ENCODE assay signal across 12 mouse cellular contexts in the genomic region with DNA sequence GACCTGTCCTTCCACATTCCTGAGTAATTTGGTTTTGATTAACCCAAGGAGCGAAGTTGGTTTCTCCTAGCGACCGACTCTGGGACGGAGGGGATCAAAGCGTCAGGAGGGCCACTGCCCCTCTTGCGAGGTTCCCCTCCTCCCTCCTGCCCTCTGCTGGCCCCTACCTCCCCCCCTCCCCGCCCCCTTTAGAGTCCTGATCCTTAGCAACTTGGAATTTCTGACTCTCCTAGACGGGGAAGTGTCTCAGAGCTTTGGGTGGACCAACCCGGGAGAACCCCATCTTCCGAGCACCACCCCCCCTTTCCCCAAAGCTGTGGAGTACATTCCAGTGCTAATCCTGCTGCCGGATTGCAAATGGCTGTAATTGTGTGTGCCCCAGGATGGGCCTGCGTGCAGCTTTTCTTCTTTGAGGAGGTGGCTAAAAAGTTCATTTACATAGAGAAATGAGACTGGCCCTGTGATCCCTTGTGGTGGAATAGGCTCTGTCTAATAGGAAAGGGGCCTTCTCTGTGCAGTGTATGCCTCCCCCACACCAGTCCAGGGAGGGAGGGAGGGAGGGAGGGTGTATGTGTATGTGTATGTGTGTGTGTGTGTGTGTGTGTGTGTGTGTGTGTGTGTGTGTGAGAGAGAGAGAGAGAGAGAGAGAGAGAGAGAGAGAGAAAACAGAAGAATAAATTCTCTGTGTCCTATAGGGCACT.
A peak's percentile ranks its signal among the peaks of the same experiment; 100 is the strongest.
DNase-seq lines count a peak whose midpoint lies in the region; ATAC-seq lines count a peak whose summit lies in the region.
"Had no signal": no experiment of that assay in that cellular context is flagged by ENCODE, and none has a peak within 500 bp of the region (broad histone marks: within the 10 kb centered on the region; RNA-seq: fewer than 3 reads in every experiment).

No protein-coding gene starts in this region.

- ATAC-seq in forebrain, embryonic 13.5 days: peak; percentile 60; the same call in 1 of the 2 replicates
- ATAC-seq in forebrain, embryonic 14.5 days: no peak
- peak; percentile 66 for ATAC-seq in lung, embryonic 16.5 days (ENCODE audit: low read depth)
- no peak for ATAC-seq in limb, embryonic 12.5 days (ENCODE audit: insufficient number of reproducible peaks, insufficient read depth, low FRiP score, low TSS enrichment, low read depth)
- no peak for ATAC-seq in stomach, embryonic 15.5 days (ENCODE audit: insufficient read depth, low FRiP score, low read depth)
- ATAC-seq: liver, embryonic 12.5 days had no signal

- H3K4me2 ChIP-seq in forebrain, embryonic 13.5 days: peak overlapping the region; percentile 33
- H3K4me2 ChIP-seq in forebrain, embryonic 14.5 days (ENCODE audit: low read length): no peak overlapping the region
- H3K4me2 ChIP-seq in lung, embryonic 16.5 days (ENCODE audit: low read depth, low read length): peak overlapping the region; percentile 42
- H3K4me2 ChIP-seq in limb, embryonic 12.5 days: peak overlapping the region; percentile 37
- H3K4me2 ChIP-seq in stomach, embryonic 15.5 days: peak overlapping the region; percentile 34; the same call in 1 of the 2 replicates
- H3K4me2 ChIP-seq: liver, embryonic 12.5 days had no signal

- H3K27me3 ChIP-seq in forebrain, embryonic 13.5 days: peaks cover 20% of the 10 kb centered on the region
- H3K27me3 ChIP-seq in forebrain, embryonic 14.5 days (replicated peaks; ENCODE audit: control insufficient read depth, insufficient read depth, low read length): no peaks in the 10 kb centered on the region
- H3K27me3 ChIP-seq in lung, embryonic 16.5 days (ENCODE audit: control insufficient read depth, insufficient read depth, low read depth, low read length): no peaks in the 10 kb centered on the region
- H3K27me3 ChIP-seq in limb, embryonic 12.5 days: no peaks in the 10 kb centered on the region
- H3K27me3 ChIP-seq in stomach, embryonic 15.5 days (replicated peaks): no peaks in the 10 kb centered on the region
- H3K27me3 ChIP-seq: liver, embryonic 12.5 days had no signal

- H3K9me3 ChIP-seq in forebrain, embryonic 13.5 days (replicated peaks): no peaks in the 10 kb centered on the region
- no peaks in the 10 kb centered on the region for H3K9me3 ChIP-seq in forebrain, embryonic 14.5 days (replicated peaks; ENCODE audit: control insufficient read depth, low read length)
- H3K9me3 ChIP-seq in lung, embryonic 16.5 days (ENCODE audit: control insufficient read depth, low read length): no peaks in the 10 kb centered on the region
- H3K9me3 ChIP-seq in limb, embryonic 12.5 days: no peaks in the 10 kb centered on the region
- no peaks in the 10 kb centered on the region for H3K9me3 ChIP-seq in stomach, embryonic 15.5 days
- H3K9me3 ChIP-seq: liver, embryonic 12.5 days had no signal

- H3K27ac ChIP-seq in forebrain, embryonic 13.5 days: no peak overlapping the region
- H3K27ac ChIP-seq in forebrain, embryonic 14.5 days (ENCODE audit: low read depth, low read length): no peak overlapping the region
- H3K27ac ChIP-seq in lung, embryonic 16.5 days (ENCODE audit: low read length): peak overlapping the region; percentile 85
- peak overlapping the region; percentile 50; the same call in 1 of the 2 replicates for H3K27ac ChIP-seq in limb, embryonic 12.5 days
- H3K27ac ChIP-seq in stomach, embryonic 15.5 days: peak overlapping the region; percentile 64
- H3K27ac ChIP-seq: liver, embryonic 12.5 days had no signal

- peaks cover 84% of the 10 kb centered on the region for H3K4me1 ChIP-seq in forebrain, embryonic 13.5 days
- H3K4me1 ChIP-seq in forebrain, embryonic 14.5 days (ENCODE audit: control insufficient read depth, insufficient read depth, low read length): peaks cover 27% of the 10 kb centered on the region
- H3K4me1 ChIP-seq in lung, embryonic 16.5 days (replicated peaks; ENCODE audit: control insufficient read depth, insufficient read depth, low read length): peaks cover 94% of the 10 kb centered on the region
- peaks cover 100% of the 10 kb centered on the region for H3K4me1 ChIP-seq in limb, embryonic 12.5 days (replicated peaks)
- H3K4me1 ChIP-seq in stomach, embryonic 15.5 days: peaks cover 82% of the 10 kb centered on the region

- DNase-seq in forebrain, embryonic 14.5 days (ENCODE audit: low spot score): no peak
- no peak for DNase-seq in lung, adult 18-20 months
- DNase-seq in left cerebral cortex, postnatal 25 days (ENCODE audit: low spot score in 2 of 2): no peak
- no peak for DNase-seq in adrenal gland, adult 18-20 months (ENCODE audit: low spot score in 2 of 2)
- DNase-seq: heart, adult 18-20 months; kidney, postnatal 10 days; right cerebral cortex, postnatal 14 days had no signal

- H3K36me3 ChIP-seq in forebrain, embryonic 13.5 days (ENCODE audit: poor library complexity, severe bottlenecking): no peaks in the 10 kb centered on the region
- no peaks in the 10 kb centered on the region for H3K36me3 ChIP-seq in forebrain, embryonic 14.5 days (ENCODE audit: control insufficient read depth, insufficient read depth, low read length)
- no peaks in the 10 kb centered on the region for H3K36me3 ChIP-seq in lung, embryonic 16.5 days (ENCODE audit: control insufficient read depth, insufficient read depth, low read length)
- no peaks in the 10 kb centered on the region for H3K36me3 ChIP-seq in limb, embryonic 12.5 days
- H3K36me3 ChIP-seq in stomach, embryonic 15.5 days: no peaks in the 10 kb centered on the region
- H3K36me3 ChIP-seq: liver, embryonic 12.5 days had no signal

- no peak overlapping the region for H3K4me3 ChIP-seq in forebrain, embryonic 13.5 days
- H3K4me3 ChIP-seq in forebrain, embryonic 14.5 days (ENCODE audit: low read depth, low read length): no peak overlapping the region
- H3K4me3 ChIP-seq in lung, embryonic 16.5 days (ENCODE audit: low read length): no peak overlapping the region
- H3K4me3 ChIP-seq in limb, embryonic 12.5 days (replicated peaks): no peak overlapping the region
- H3K4me3 ChIP-seq in stomach, embryonic 15.5 days (replicated peaks): no peak overlapping the region
- H3K4me3 ChIP-seq: liver, embryonic 12.5 days had no signal

- no peak overlapping the region for H3K9ac ChIP-seq in forebrain, embryonic 13.5 days
- no peak overlapping the region for H3K9ac ChIP-seq in forebrain, embryonic 14.5 days (ENCODE audit: low read length)
- H3K9ac ChIP-seq in lung, embryonic 16.5 days (ENCODE audit: low read length): peak overlapping the region; percentile 33; the same call in 1 of the 2 replicates
- H3K9ac ChIP-seq in limb, embryonic 12.5 days (replicated peaks): 0 out of 2 replicates have a peak overlapping the region, but pooled peaks have one; percentile 6
- no peak overlapping the region for H3K9ac ChIP-seq in stomach, embryonic 15.5 days
- H3K9ac ChIP-seq: liver, embryonic 12.5 days had no signal

- 1% methylated on average over 12 of the region's 12 CpGs for WGBS in forebrain, embryonic 13.5 days
- 5% methylated on average over 12 of the region's 12 CpGs for WGBS in forebrain, embryonic 14.5 days
- 19% methylated on average over 12 of the region's 12 CpGs for WGBS in lung, embryonic 16.5 days
- WGBS in limb, embryonic 12.5 days: 4% methylated on average over 12 of the region's 12 CpGs
- WGBS in stomach, embryonic 15.5 days: 21% methylated on average over 12 of the region's 12 CpGs

- intact Hi-C loops in left cerebral cortex, postnatal 25 days (cut with DNase I): no loop called here

Comparison
In these comparisons a context has a peak if more than half of its experiments do, and no peak if none do; other contexts are left out.
1. ATAC-seq: peak in forebrain, embryonic 13.5 days (single experiment) and lung, embryonic 16.5 days (single experiment); none in forebrain, embryonic 14.5 days (single experiment), limb, embryonic 12.5 days (single experiment) and stomach, embryonic 15.5 days (single experiment).
2. H3K27ac ChIP-seq: peak in lung, embryonic 16.5 days (single experiment), limb, embryonic 12.5 days (single experiment) and stomach, embryonic 15.5 days (single experiment); none in forebrain, embryonic 13.5 days (single experiment) and forebrain, embryonic 14.5 days (single experiment).
3. H3K9ac ChIP-seq: peak in lung, embryonic 16.5 days (single experiment) and limb, embryonic 12.5 days (single experiment); none in forebrain, embryonic 13.5 days (single experiment), forebrain, embryonic 14.5 days (single experiment) and stomach, embryonic 15.5 days (single experiment).